Mouse (Mus musculus): ENCODE data around the gene Hsd17b14.

Gene Hsd17b14

GRCm38 (mm10) chr7:45565446-45565845, 10.8 kb downstream of the Hsd17b14 start:
- in situ Hi-C loops (cut with MboI), result no loop called here

- in situ Hi-C loops (cut with MboI), result no loop called here
Observed at GRCm38 (mm10) chr7:45567112-45567779, 12.6 kb downstream of the Hsd17b14 start.

GRCm38 (mm10) chr7:45567780-45568516, 13.3 kb downstream of the Hsd17b14 start:
- in situ Hi-C loops (cut with MboI), result no loop called here

- in situ Hi-C loops (cut with MboI), result no loop called here
Observed at GRCm38 (mm10) chr7:45568601-45569473, 14.1 kb downstream of the Hsd17b14 start.

- in situ Hi-C loops (cut with MboI), result no loop called here
Observed at GRCm38 (mm10) chr7:45570103-45570741, 15.5 kb downstream of the Hsd17b14 start, which contains the start of gene Bcat2. Bcat2 (plus strand) TSS chr7:45570153.

GRCm38 (mm10) chr7:45571966-45572365, 17.3 kb downstream of the Hsd17b14 start:
- in situ Hi-C loops (cut with MboI), result no loop called here

GRCm38 (mm10) chr7:45573954-45574353, 19.3 kb downstream of the Hsd17b14 start:
- in situ Hi-C loops (cut with MboI), result no loop called here

GRCm38 (mm10) chr7:45574472-45575379, 20.0 kb downstream of the Hsd17b14 start:
- in situ Hi-C loops (cut with MboI), result no loop called here

GRCm38 (mm10) chr7:45585923-45586322, 31.2 kb downstream of the Hsd17b14 start:
- in situ Hi-C loops (cut with MboI), result no loop called here

GRCm38 (mm10) chr7:45587631-45588592, 33.2 kb downstream of the Hsd17b14 start:
- in situ Hi-C loops (cut with MboI), result no loop called here

- in situ Hi-C loops (cut with MboI), result no loop called here
Observed at GRCm38 (mm10) chr7:45589173-45589572, 34.5 kb downstream of the Hsd17b14 start.

- in situ Hi-C loops (cut with MboI), result loop anchor here (5.0 kb wide), 1 partner anchor 33 kb away; no protein-coding TSS in a partner anchor
Observed at GRCm38 (mm10) chr7:45589898-45590297, 35.2 kb downstream of the Hsd17b14 start.

- in situ Hi-C loops (cut with MboI), result loop anchor here (5.0 kb wide), 1 partner anchor 34 kb away; no protein-coding TSS in a partner anchor
Observed at GRCm38 (mm10) chr7:45590874-45591273, 36.2 kb downstream of the Hsd17b14 start.

GRCm38 (mm10) chr7:45591880-45592279, 37.2 kb downstream of the Hsd17b14 start:
- in situ Hi-C loops (cut with MboI), result loop anchor here (5.0 kb wide), 1 partner anchor 35 kb away; no protein-coding TSS in a partner anchor

- in situ Hi-C loops (cut with MboI), result loop anchor here (5.0 kb wide), 1 partner anchor 36 kb away; no protein-coding TSS in a partner anchor
Observed at GRCm38 (mm10) chr7:45593118-45593815, 38.6 kb downstream of the Hsd17b14 start.

- in situ Hi-C loops (cut with MboI), result no loop called here
Observed at GRCm38 (mm10) chr7:45595176-45595575, 40.5 kb downstream of the Hsd17b14 start.

- in situ Hi-C loops (cut with MboI), result no loop called here
Observed at GRCm38 (mm10) chr7:45596107-45596506, 41.4 kb downstream of the Hsd17b14 start.

- in situ Hi-C loops (cut with MboI), result no loop called here
Observed at GRCm38 (mm10) chr7:45597013-45597412, 42.3 kb downstream of the Hsd17b14 start.

- in situ Hi-C loops (cut with MboI), result no loop called here
Observed at GRCm38 (mm10) chr7:45597527-45597926, 42.8 kb downstream of the Hsd17b14 start.
